In genomic region chr7:117622769-117623168, GRCm38 (mm10) we compare ENCODE assay signal across 8 mouse cellular contexts.
DNase-seq lines count a peak whose midpoint lies in the region; ATAC-seq and TF ChIP-seq lines count a peak whose summit lies in the region.

No protein-coding gene starts in this region.

- no peaks in the 10 kb centered on the region for H3K27me3 ChIP-seq in lung, embryonic 14.5 days (ENCODE audit: insufficient read depth, low read length)

- no peak overlapping the region for H3K9ac ChIP-seq in lung, embryonic 14.5 days

- TF ChIP-seq POLR2A in lung, adult 2 months (IDR thresholded peaks at IDR 0.05; ENCODE audit: borderline replicate concordance, extremely low read depth, low read depth, low read length) = no peak

- H3K4me3 ChIP-seq in lung, embryonic 14.5 days (ENCODE audit: low read depth, low read length) = no peak overlapping the region
- no peak overlapping the region for H3K4me3 ChIP-seq in lung, adult 2 months (replicated peaks; ENCODE audit: extremely low read depth, low read depth, low read length)

- no peak overlapping the region for H3K27ac ChIP-seq in lung, embryonic 14.5 days (ENCODE audit: low read depth)

- 69% methylated on average over 2 of the region's 2 CpGs for WGBS in lung, embryonic 14.5 days
- 73% methylated on average over 2 of the region's 2 CpGs for WGBS in lung, adult 2 months

- no peaks in the 10 kb centered on the region for H3K4me1 ChIP-seq in lung, embryonic 14.5 days (ENCODE audit: insufficient read depth)
- H3K4me1 ChIP-seq in lung, adult 2 months (ENCODE audit: control insufficient read depth, insufficient read depth, low read length) = no peaks in the 10 kb centered on the region

- H3K36me3 ChIP-seq in lung, embryonic 14.5 days (ENCODE audit: insufficient read depth) = no peaks in the 10 kb centered on the region

- peak; percentile 35 to 66 for DNase-seq in cerebellum, postnatal 14 days
- DNase-seq in cerebellum, adult 9-10 months = no peak
- peak; percentile 39 for DNase-seq in lung, embryonic 14.5 days
- DNase-seq in lung, adult 2 months = no peak
- peak; percentile 58 for DNase-seq in embryo, embryonic 10.5 days (ENCODE audit: low spot score)
- DNase-seq in lung, postnatal 36 days = peak; percentile 65
- no peak for DNase-seq in yolk sac, embryonic 10.5 days (ENCODE audit: low spot score)

- no peak for ATAC-seq in lung, embryonic 14.5 days (ENCODE audit: insufficient read depth)
- ATAC-seq in cerebellum, adult (ENCODE audit: insufficient number of reproducible peaks, low FRiP score, low TSS enrichment) = no peak

- peak; percentile 55 for TF ChIP-seq CTCF in lung, embryonic 14.5 days (IDR thresholded peaks at IDR 0.05; ENCODE audit: low read depth)
- no peak; the same call in 1 of the 2 replicates for TF ChIP-seq CTCF in lung, adult 2 months (IDR thresholded peaks at IDR 0.05; ENCODE audit: insufficient read depth, low read length)

- no peaks in the 10 kb centered on the region for H3K9me3 ChIP-seq in lung, embryonic 14.5 days (ENCODE audit: low read depth, low read length)

- no peak overlapping the region for H3K4me2 ChIP-seq in lung, embryonic 14.5 days

Comparison
In these comparisons a context has a peak if more than half of its experiments do, and no peak if none do; other contexts are left out.
1. DNase-seq: peak in cerebellum, postnatal 14 days (2 of 2), lung, embryonic 14.5 days (single experiment), embryo, embryonic 10.5 days (single experiment) and lung, postnatal 36 days (single experiment); none in cerebellum, adult 9-10 months (single experiment), lung, adult 2 months (single experiment) and yolk sac, embryonic 10.5 days (single experiment).